Mouse (Mus musculus): ENCODE data around the gene Kap. TPM values are rescaled to one million over a fixed set of nuclear protein-coding genes. Genes with fewer than 3 reads are reported as not detected.
"Not testable (repeated sequence)": the region's sequence is repeated elsewhere in the genome, so short reads cannot be mapped to it uniquely, and the experiment has no call there.

Kap gene
- not detected for total RNA-seq (2021)

- DNase-seq (ENCODE audit: extremely low spot score in 1 of 2, low spot score in 2 of 2) = no peak
- intact Hi-C loops (cut with DNase I) = no loop called here
These were observed at the start of gene Kap for GRCm38 (mm10) chr6:133853526-133853925. TSS of gene Kap (minus strand) at chr6:133853762.

GRCm38 (mm10) chr6:133885871-133886415, 32.4 kb upstream of the Kap start:
- intact Hi-C loops (cut with DNase I) = no loop called here
- no peak for DNase-seq (ENCODE audit: extremely low spot score in 1 of 2, low spot score in 2 of 2)

- intact Hi-C loops (cut with DNase I) = no loop called here
- DNase-seq (ENCODE audit: extremely low spot score in 1 of 2, low spot score in 2 of 2) = no peak
These were observed 30.0 kb upstream of the Kap start for GRCm38 (mm10) chr6:133883446-133883985.

- DNase-seq (ENCODE audit: extremely low spot score in 1 of 2, low spot score in 2 of 2) = peak in 1 of 2 experiments; percentile 20
- intact Hi-C loops (cut with DNase I) = loop anchor here (5.0 kb wide), 1 partner anchor 169 kb away; no protein-coding TSS in a partner anchor
These were observed 22.4 kb upstream of the Kap start for GRCm38 (mm10) chr6:133875906-133876462.

GRCm38 (mm10) chr6:133872667-133873066, 19.1 kb upstream of the Kap start:
- DNase-seq (ENCODE audit: extremely low spot score in 1 of 2, low spot score in 2 of 2) = no peak
- intact Hi-C loops (cut with DNase I) = no loop called here

GRCm38 (mm10) chr6:133871131-133871530, 17.6 kb upstream of the Kap start:
- intact Hi-C loops (cut with DNase I) = no loop called here
- DNase-seq (ENCODE audit: extremely low spot score in 1 of 2, low spot score in 2 of 2) = no peak

GRCm38 (mm10) chr6:133868381-133868780, 14.8 kb upstream of the Kap start:
- DNase-seq (ENCODE audit: extremely low spot score in 1 of 2, low spot score in 2 of 2) = no peak
- intact Hi-C loops (cut with DNase I) = no loop called here

GRCm38 (mm10) chr6:133855871-133856270, 2.3 kb upstream of the Kap start:
- no peak for DNase-seq (ENCODE audit: extremely low spot score in 1 of 2, low spot score in 2 of 2)
- intact Hi-C loops (cut with DNase I) = no loop called here

GRCm38 (mm10) chr6:133849359-133849758, 4.2 kb downstream of the Kap start:
- intact Hi-C loops (cut with DNase I) = no loop called here
- no peak for DNase-seq (ENCODE audit: extremely low spot score in 1 of 2, low spot score in 2 of 2)

GRCm38 (mm10) chr6:133848861-133849260, 4.7 kb downstream of the Kap start:
- DNase-seq (ENCODE audit: extremely low spot score in 1 of 2, low spot score in 2 of 2); intact Hi-C loops (cut with DNase I): not testable (repeated sequence)

GRCm38 (mm10) chr6:133838296-133838995, 15.1 kb downstream of the Kap start:
- DNase-seq (ENCODE audit: extremely low spot score in 1 of 2, low spot score in 2 of 2); intact Hi-C loops (cut with DNase I): not testable (repeated sequence)

GRCm38 (mm10) chr6:133812342-133812741, 41.2 kb downstream of the Kap start:
- DNase-seq (ENCODE audit: extremely low spot score in 1 of 2, low spot score in 2 of 2) = no peak
- intact Hi-C loops (cut with DNase I) = no loop called here

Other genes with a start within 250 kb of the Kap start
- gene Etv6, start 181.9 kb upstream of the Kap start, total RNA-seq (2021) = 10 to 100 TPM; 21.1 to 21.3 TPM